In the genomic region with DNA sequence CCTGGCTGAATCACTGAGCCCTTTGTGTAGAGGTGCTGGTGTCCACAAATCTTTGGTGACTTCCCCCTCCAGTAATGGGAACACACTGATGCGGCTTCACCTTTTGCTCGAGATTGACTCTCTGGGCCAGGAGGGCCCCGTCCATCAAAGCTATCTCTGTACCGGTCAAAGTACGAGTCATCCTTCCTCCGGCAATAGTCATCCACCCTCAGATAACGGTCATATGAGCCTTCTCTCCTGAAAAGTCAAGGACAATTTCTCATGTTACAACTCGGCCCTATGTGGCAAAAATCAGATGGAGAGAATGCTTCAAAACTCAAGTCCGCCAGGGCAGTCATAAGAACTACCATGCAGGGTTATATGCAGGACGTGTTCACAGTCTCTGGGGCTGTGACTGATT, we compare ENCODE assay signal across 15 mouse cellular contexts.
"Had no signal": no experiment of that assay in that cellular context is flagged by ENCODE, and none has a peak within 500 bp of the region (broad histone marks: within the 10 kb centered on the region; RNA-seq: fewer than 3 reads in every experiment).

No protein-coding gene starts in this region.

- DNase-seq: kidney, postnatal 10 days; kidney, postnatal 4 days; left cerebral cortex, postnatal 4 days; lung, embryonic 14.5 days; lung, postnatal 10 days; lung, postnatal 4 days; midbrain, embryonic 14.5 days; thymus, postnatal 4 days had no signal

- H3K9me3 ChIP-seq: limb, embryonic 13.5 days; liver, embryonic 12.5 days; midbrain, embryonic 10.5 days; neural tube, embryonic 15.5 days had no signal

- H3K27ac ChIP-seq: layer of hippocampus, adult 2 months; limb, embryonic 13.5 days; liver, embryonic 12.5 days; midbrain, embryonic 10.5 days; neural tube, embryonic 15.5 days; stomach, postnatal 0 days had no signal

- H3K27me3 ChIP-seq: limb, embryonic 13.5 days; liver, embryonic 12.5 days; neural tube, embryonic 15.5 days had no signal

- ATAC-seq: liver, embryonic 12.5 days had no signal

- H3K4me3 ChIP-seq: layer of hippocampus, adult 2 months; limb, embryonic 13.5 days; liver, embryonic 12.5 days; midbrain, embryonic 10.5 days; myocyte; neural tube, embryonic 15.5 days had no signal

- H3K4me2 ChIP-seq: limb, embryonic 13.5 days; liver, embryonic 12.5 days; lung, embryonic 14.5 days; neural tube, embryonic 15.5 days had no signal

- H3K4me1 ChIP-seq: limb, embryonic 13.5 days; midbrain, embryonic 10.5 days; neural tube, embryonic 15.5 days had no signal

- H3K9ac ChIP-seq: limb, embryonic 13.5 days; liver, embryonic 12.5 days; lung, embryonic 14.5 days; neural tube, embryonic 15.5 days had no signal
